In genomic region chr7:19327782-19328181, GRCm38 (mm10) we compare ENCODE assay signal across 8 mouse cellular contexts. TPM values are rescaled to one million over a fixed set of nuclear protein-coding genes. Genes with fewer than 3 reads are reported as not detected.
DNase-seq lines count a peak whose midpoint lies in the region; ATAC-seq and TF ChIP-seq lines count a peak whose summit lies in the region.

No protein-coding gene starts in this region.

- TF ChIP-seq CTCF in midbrain, postnatal 0 days (IDR thresholded peaks at IDR 0.05) = no peak
- TF ChIP-seq CTCF in stomach, postnatal 0 days (IDR thresholded peaks at IDR 0.05; ENCODE audit: low read depth) = no peak

- peaks cover 3% of the 10 kb centered on the region; the same call in 1 of the 2 replicates for H3K9me3 ChIP-seq in heart, embryonic 12.5 days (replicated peaks)
- no peaks in the 10 kb centered on the region for H3K9me3 ChIP-seq in midbrain, embryonic 12.5 days
- no peaks in the 10 kb centered on the region for H3K9me3 ChIP-seq in midbrain, postnatal 0 days (ENCODE audit: low read length)
- no peaks in the 10 kb centered on the region for H3K9me3 ChIP-seq in limb, embryonic 10.5 days (replicated peaks)
- H3K9me3 ChIP-seq in stomach, postnatal 0 days (ENCODE audit: control insufficient read depth, low read length) = no peaks in the 10 kb centered on the region

- peak overlapping the region; percentile 93 for H3K27ac ChIP-seq in heart, embryonic 12.5 days (ENCODE audit: poor library complexity, severe bottlenecking)
- no peak overlapping the region for H3K27ac ChIP-seq in midbrain, embryonic 12.5 days (replicated peaks)
- no peak overlapping the region for H3K27ac ChIP-seq in midbrain, postnatal 0 days (ENCODE audit: low read depth, low read length)
- H3K27ac ChIP-seq in limb, embryonic 10.5 days = peak overlapping the region; percentile 70; the same call in 1 of the 2 replicates
- H3K27ac ChIP-seq in stomach, postnatal 0 days (replicated peaks) = peak overlapping the region; percentile 37; the same call in 1 of the 2 replicates

- H3K36me3 ChIP-seq in heart, embryonic 12.5 days = no peaks in the 10 kb centered on the region
- H3K36me3 ChIP-seq in midbrain, embryonic 12.5 days = no peaks in the 10 kb centered on the region
- H3K36me3 ChIP-seq in midbrain, postnatal 0 days (ENCODE audit: insufficient read depth, low read length) = no peaks in the 10 kb centered on the region
- H3K36me3 ChIP-seq in limb, embryonic 10.5 days = no peaks in the 10 kb centered on the region
- H3K36me3 ChIP-seq in stomach, postnatal 0 days (ENCODE audit: control insufficient read depth, insufficient read depth, low read length) = no peaks in the 10 kb centered on the region

- no peak for DNase-seq in heart, postnatal 14 days
- no peak for DNase-seq in midbrain, postnatal 0 days (ENCODE audit: low spot score)
- DNase-seq in limb, embryonic 10.5 days (ENCODE audit: low spot score) = no peak
- DNase-seq in stomach, postnatal 0 days (ENCODE audit: low spot score) = no peak
- no peak for DNase-seq in adrenal gland, postnatal 4 days (ENCODE audit: low spot score in 2 of 2)
- DNase-seq in gastrocnemius, postnatal 10 days = no peak

- peak overlapping the region; percentile 41; the same call in 1 of the 2 replicates for H3K4me3 ChIP-seq in heart, embryonic 12.5 days
- no peak overlapping the region for H3K4me3 ChIP-seq in midbrain, embryonic 12.5 days
- H3K4me3 ChIP-seq in midbrain, postnatal 0 days (ENCODE audit: low read depth, low read length) = no peak overlapping the region
- peak overlapping the region; percentile 53; the same call in 1 of the 2 replicates for H3K4me3 ChIP-seq in limb, embryonic 10.5 days
- H3K4me3 ChIP-seq in stomach, postnatal 0 days (ENCODE audit: low read depth, low read length) = no peak overlapping the region

- peaks cover 43% of the 10 kb centered on the region for H3K4me1 ChIP-seq in heart, embryonic 12.5 days (replicated peaks)
- H3K4me1 ChIP-seq in midbrain, embryonic 12.5 days = peaks cover 22% of the 10 kb centered on the region
- H3K4me1 ChIP-seq in midbrain, postnatal 0 days (ENCODE audit: insufficient read depth, low read length) = peaks cover 5% of the 10 kb centered on the region
- H3K4me1 ChIP-seq in limb, embryonic 10.5 days = peaks cover 26% of the 10 kb centered on the region
- peaks cover 3% of the 10 kb centered on the region; the same call in 1 of the 2 replicates for H3K4me1 ChIP-seq in stomach, postnatal 0 days (replicated peaks; ENCODE audit: control insufficient read depth, insufficient read depth)

- WGBS in heart, embryonic 12.5 days = 76% methylated on average over 5 of the region's 5 CpGs
- 86% methylated on average over 5 of the region's 5 CpGs for WGBS in midbrain, embryonic 12.5 days
- 83% methylated on average over 5 of the region's 5 CpGs for WGBS in midbrain, postnatal 0 days
- WGBS in limb, embryonic 10.5 days = 78% methylated on average over 5 of the region's 5 CpGs
- WGBS in stomach, postnatal 0 days = 72% methylated on average over 5 of the region's 5 CpGs

- no peak for ATAC-seq in heart, embryonic 12.5 days (ENCODE audit: insufficient number of reproducible peaks, low FRiP score)
- no peak for ATAC-seq in midbrain, embryonic 12.5 days (ENCODE audit: low FRiP score, low read depth)
- ATAC-seq in midbrain, postnatal 0 days (ENCODE audit: low FRiP score) = no peak
- no peak for ATAC-seq in stomach, postnatal 0 days (ENCODE audit: low FRiP score, low TSS enrichment)

- intact Hi-C loops in heart, postnatal 14 days (cut with DNase I) = no loop called here

- no peaks in the 10 kb centered on the region for H3K27me3 ChIP-seq in heart, embryonic 12.5 days (replicated peaks)
- H3K27me3 ChIP-seq in midbrain, embryonic 12.5 days = peaks cover 10% of the 10 kb centered on the region
- H3K27me3 ChIP-seq in midbrain, postnatal 0 days (ENCODE audit: insufficient read depth, low read length) = no peaks in the 10 kb centered on the region
- peaks cover 24% of the 10 kb centered on the region for H3K27me3 ChIP-seq in limb, embryonic 10.5 days (ENCODE audit: low read depth, poor library complexity, severe bottlenecking)
- H3K27me3 ChIP-seq in stomach, postnatal 0 days (ENCODE audit: control insufficient read depth, insufficient read depth, low read length) = no peaks in the 10 kb centered on the region

- H3K4me2 ChIP-seq in heart, embryonic 12.5 days = peak overlapping the region; percentile 81
- 0 out of 2 replicates have a peak overlapping the region, but pooled peaks have one; percentile 56 for H3K4me2 ChIP-seq in midbrain, embryonic 12.5 days (replicated peaks)
- no peak overlapping the region for H3K4me2 ChIP-seq in midbrain, postnatal 0 days (ENCODE audit: low read depth, low read length, poor library complexity, severe bottlenecking)
- H3K4me2 ChIP-seq in stomach, postnatal 0 days (replicated peaks; ENCODE audit: low read depth) = peak overlapping the region; percentile 73; the same call in 1 of the 2 replicates

- no peak for TF ChIP-seq EP300 in stomach, postnatal 0 days (optimal IDR thresholded peaks at IDR 0.05)

- peak overlapping the region; percentile 63; the same call in 1 of the 2 replicates for H3K9ac ChIP-seq in heart, embryonic 12.5 days
- 0 out of 2 replicates have a peak overlapping the region, but pooled peaks have one; percentile 6 for H3K9ac ChIP-seq in midbrain, embryonic 12.5 days (replicated peaks)
- H3K9ac ChIP-seq in midbrain, postnatal 0 days (replicated peaks; ENCODE audit: low read length, poor library complexity, severe bottlenecking) = no peak overlapping the region
- H3K9ac ChIP-seq in stomach, postnatal 0 days (ENCODE audit: low read length) = no peak overlapping the region

RNA-seq across cellular contexts. Expression of gene Ercc1, which starts 16.8 kb away (rescaled TPM):
- 59.2 and 66.0 TPM in 2 replicates for polyA plus RNA-seq in heart, embryonic 12.5 days (2016; fragmentation: Nextera tagmentation; extraction: Ambion mirVana)
- total RNA-seq in heart, postnatal 14 days (2021) = 10 to 100 TPM; 41.1 to 48.0 TPM
- polyA plus RNA-seq in midbrain, embryonic 12.5 days (2016; fragmentation: Nextera tagmentation; extraction: Ambion mirVana) = 103 and 114 TPM in 2 replicates
- total RNA-seq in midbrain, postnatal 0 days (2014; rRNA removed) = 50.3 and 71.4 TPM in 2 replicates
- 67.7 and 71.0 TPM in 2 replicates for polyA plus RNA-seq in midbrain, postnatal 0 days (2015; fragmentation: Nextera tagmentation; extraction: Ambion mirVana)
- polyA plus RNA-seq in limb, embryonic 10.5 days (2016; fragmentation: Nextera tagmentation; extraction: Ambion mirVana) = 97.8 and 101 TPM in 2 replicates
- 32.8 and 36.9 TPM in 2 replicates for polyA plus RNA-seq in stomach, postnatal 0 days (2015; fragmentation: Nextera tagmentation; extraction: Ambion mirVana)
- total RNA-seq in adrenal gland, postnatal 4 days (2021) = 10 to 100 TPM; 38.6 to 45.2 TPM
- 10 to 100 TPM; 31.9 to 35.9 TPM for total RNA-seq in gastrocnemius, postnatal 10 days (2021)

RNA-seq across cellular contexts. Expression of gene Fosb, which starts 17.9 kb away (rescaled TPM):
- 0.37 and 0.55 TPM in 2 replicates for polyA plus RNA-seq in heart, embryonic 12.5 days (2016; fragmentation: Nextera tagmentation; extraction: Ambion mirVana)
- total RNA-seq in heart, postnatal 14 days (2021) = 1 to 10 TPM in 1 of 2 experiments, under 1 TPM in 1; 0.60 to 1.2 TPM
- polyA plus RNA-seq in midbrain, embryonic 12.5 days (2016; fragmentation: Nextera tagmentation; extraction: Ambion mirVana) = 0.20 TPM in 1 of 2 replicates, not detected in the other
- 0.38 and 0.66 TPM in 2 replicates for total RNA-seq in midbrain, postnatal 0 days (2014; rRNA removed)
- polyA plus RNA-seq in midbrain, postnatal 0 days (2015; fragmentation: Nextera tagmentation; extraction: Ambion mirVana) = 0.10 and 0.11 TPM in 2 replicates
- 0.04 and 0.11 TPM in 2 replicates for polyA plus RNA-seq in limb, embryonic 10.5 days (2016; fragmentation: Nextera tagmentation; extraction: Ambion mirVana)
- 0.21 and 0.38 TPM in 2 replicates for polyA plus RNA-seq in stomach, postnatal 0 days (2015; fragmentation: Nextera tagmentation; extraction: Ambion mirVana)
- total RNA-seq in adrenal gland, postnatal 4 days (2021) = under 1 TPM; 0.85 to 0.98 TPM
- 1 to 10 TPM in 1 of 2 experiments, under 1 TPM in 1; 0.80 to 1.7 TPM for total RNA-seq in gastrocnemius, postnatal 10 days (2021)

RNA-seq across cellular contexts. Expression of gene Cd3eap, which starts 31.5 kb away (rescaled TPM):
- 17.6 and 18.4 TPM in 2 replicates for polyA plus RNA-seq in heart, embryonic 12.5 days (2016; fragmentation: Nextera tagmentation; extraction: Ambion mirVana)
- 1 to 10 TPM; 6.5 to 9.4 TPM for total RNA-seq in heart, postnatal 14 days (2021)
- 19.1 and 20.6 TPM in 2 replicates for polyA plus RNA-seq in midbrain, embryonic 12.5 days (2016; fragmentation: Nextera tagmentation; extraction: Ambion mirVana)
- total RNA-seq in midbrain, postnatal 0 days (2014; rRNA removed) = 8.7 and 14.0 TPM in 2 replicates
- 21.5 and 21.6 TPM in 2 replicates for polyA plus RNA-seq in midbrain, postnatal 0 days (2015; fragmentation: Nextera tagmentation; extraction: Ambion mirVana)
- 28.3 and 31.4 TPM in 2 replicates for polyA plus RNA-seq in limb, embryonic 10.5 days (2016; fragmentation: Nextera tagmentation; extraction: Ambion mirVana)
- 13.4 and 13.6 TPM in 2 replicates for polyA plus RNA-seq in stomach, postnatal 0 days (2015; fragmentation: Nextera tagmentation; extraction: Ambion mirVana)
- 10 to 100 TPM; 14.1 to 16.1 TPM for total RNA-seq in adrenal gland, postnatal 4 days (2021)
- total RNA-seq in gastrocnemius, postnatal 10 days (2021) = 1 to 10 TPM; 7.8 to 9.8 TPM

RNA-seq across cellular contexts. Expression of gene Ppp1r13l, which starts 31.8 kb away (rescaled TPM):
- polyA plus RNA-seq in heart, embryonic 12.5 days (2016; fragmentation: Nextera tagmentation; extraction: Ambion mirVana) = 17.5 and 19.4 TPM in 2 replicates
- total RNA-seq in heart, postnatal 14 days (2021) = 10 to 100 TPM; 25.0 to 28.4 TPM
- 3.6 and 4.1 TPM in 2 replicates for polyA plus RNA-seq in midbrain, embryonic 12.5 days (2016; fragmentation: Nextera tagmentation; extraction: Ambion mirVana)
- total RNA-seq in midbrain, postnatal 0 days (2014; rRNA removed) = 0.52 and 1.0 TPM in 2 replicates
- 1.5 and 2.0 TPM in 2 replicates for polyA plus RNA-seq in midbrain, postnatal 0 days (2015; fragmentation: Nextera tagmentation; extraction: Ambion mirVana)
- 6.5 and 7.0 TPM in 2 replicates for polyA plus RNA-seq in limb, embryonic 10.5 days (2016; fragmentation: Nextera tagmentation; extraction: Ambion mirVana)
- 10.3 and 12.2 TPM in 2 replicates for polyA plus RNA-seq in stomach, postnatal 0 days (2015; fragmentation: Nextera tagmentation; extraction: Ambion mirVana)
- total RNA-seq in adrenal gland, postnatal 4 days (2021) = 1 to 10 TPM; 9.1 to 9.6 TPM
- total RNA-seq in gastrocnemius, postnatal 10 days (2021) = 1 to 10 TPM; 2.7 to 2.8 TPM

RNA-seq across cellular contexts. Expression of gene Rtn2, which starts 45.4 kb away (rescaled TPM):
- 23.6 and 26.7 TPM in 2 replicates for polyA plus RNA-seq in heart, embryonic 12.5 days (2016; fragmentation: Nextera tagmentation; extraction: Ambion mirVana)
- 100 to 1,000 TPM; 106 to 122 TPM for total RNA-seq in heart, postnatal 14 days (2021)
- 74.6 and 79.7 TPM in 2 replicates for polyA plus RNA-seq in midbrain, embryonic 12.5 days (2016; fragmentation: Nextera tagmentation; extraction: Ambion mirVana)
- 160 and 172 TPM in 2 replicates for total RNA-seq in midbrain, postnatal 0 days (2014; rRNA removed)
- 104 and 107 TPM in 2 replicates for polyA plus RNA-seq in midbrain, postnatal 0 days (2015; fragmentation: Nextera tagmentation; extraction: Ambion mirVana)
- 5.5 and 5.6 TPM in 2 replicates for polyA plus RNA-seq in limb, embryonic 10.5 days (2016; fragmentation: Nextera tagmentation; extraction: Ambion mirVana)
- polyA plus RNA-seq in stomach, postnatal 0 days (2015; fragmentation: Nextera tagmentation; extraction: Ambion mirVana) = 10.1 and 12.1 TPM in 2 replicates
- 10 to 100 TPM; 19.3 to 28.8 TPM for total RNA-seq in adrenal gland, postnatal 4 days (2021)
- total RNA-seq in gastrocnemius, postnatal 10 days (2021) = 100 to 1,000 TPM; 669 to 730 TPM

Comparison
In these comparisons a context has a peak if more than half of its experiments do, and no peak if none do; other contexts are left out.
1. H3K9ac ChIP-seq: peak in heart, embryonic 12.5 days (single experiment) and midbrain, embryonic 12.5 days (single experiment); none in midbrain, postnatal 0 days (single experiment) and stomach, postnatal 0 days (single experiment).
2. H3K27ac ChIP-seq: peak in heart, embryonic 12.5 days (single experiment), limb, embryonic 10.5 days (single experiment) and stomach, postnatal 0 days (single experiment); none in midbrain, embryonic 12.5 days (single experiment) and midbrain, postnatal 0 days (single experiment).
3. H3K4me3 ChIP-seq: peak in heart, embryonic 12.5 days (single experiment) and limb, embryonic 10.5 days (single experiment); none in midbrain, embryonic 12.5 days (single experiment), midbrain, postnatal 0 days (single experiment) and stomach, postnatal 0 days (single experiment).